Mouse (Mus musculus): ENCODE results near the gene Epb41l5. TPM values are rescaled to one million over a fixed set of nuclear protein-coding genes. Genes with fewer than 3 reads are reported as not detected.

Gene Epb41l5
- polyA plus RNA-seq (2014; fragmentation: Illumina TruSeq; extraction: RNeasy Lipid Tissue Mini Kit (QIAGEN cat#74804); ENCODE audit: low read depth, low replicate concordance), result 139 TPM

GRCm38 (mm10) chr1:119648205-119649111 is at the start of gene Epb41l5:
TSS of gene Epb41l5 (minus strand) at chr1:119649000.

GRCm38 (mm10) chr1:119525689-119526591 is 122.9 kb downstream of the Epb41l5 start, which contains the start of gene Tmem185b:
TSS of gene Tmem185b (plus strand) at chr1:119526160.

GRCm38 (mm10) chr1:119504260-119505062 is 144.3 kb downstream of the Epb41l5 start, which contains the start of gene Ralb:
TSS of gene Ralb (minus strand) at chr1:119504794.

Other genes starting within 250 kb of the Epb41l5 start
- gene Inhbb, start 226.8 kb downstream of the Epb41l5 start, polyA plus RNA-seq (2014; fragmentation: Illumina TruSeq; extraction: RNeasy Lipid Tissue Mini Kit (QIAGEN cat#74804); ENCODE audit: low read depth, low replicate concordance), result 0.65 TPM
- gene Ralb, start 144.2 kb downstream of the Epb41l5 start, polyA plus RNA-seq (2014; fragmentation: Illumina TruSeq; extraction: RNeasy Lipid Tissue Mini Kit (QIAGEN cat#74804); ENCODE audit: low read depth, low replicate concordance), result 18.8 TPM
- gene Tmem185b, start 122.8 kb downstream of the Epb41l5 start, polyA plus RNA-seq (2014; fragmentation: Illumina TruSeq; extraction: RNeasy Lipid Tissue Mini Kit (QIAGEN cat#74804); ENCODE audit: low read depth, low replicate concordance), result 31.6 TPM
- 39.3 TPM for gene Ptpn4, start 188.6 kb upstream of the Epb41l5 start, polyA plus RNA-seq (2014; fragmentation: Illumina TruSeq; extraction: RNeasy Lipid Tissue Mini Kit (QIAGEN cat#74804); ENCODE audit: low read depth, low replicate concordance)

All from kidney, adult 10 weeks (tissue).